Mouse (Mus musculus) adrenal gland, adult (tissue): ENCODE results near the gene Akt1s1.

Experiments used
- DNase-seq, 2 experiments: peaks; one replicate each; pipeline ENCODE4 v3.0.0; 2022 to 2023; ENCODE audit warnings: low spot score in 1 of 2; ENCODE audit not compliant: inconsistent age in 2 of 2

The Akt1s1 gene

DNA sequence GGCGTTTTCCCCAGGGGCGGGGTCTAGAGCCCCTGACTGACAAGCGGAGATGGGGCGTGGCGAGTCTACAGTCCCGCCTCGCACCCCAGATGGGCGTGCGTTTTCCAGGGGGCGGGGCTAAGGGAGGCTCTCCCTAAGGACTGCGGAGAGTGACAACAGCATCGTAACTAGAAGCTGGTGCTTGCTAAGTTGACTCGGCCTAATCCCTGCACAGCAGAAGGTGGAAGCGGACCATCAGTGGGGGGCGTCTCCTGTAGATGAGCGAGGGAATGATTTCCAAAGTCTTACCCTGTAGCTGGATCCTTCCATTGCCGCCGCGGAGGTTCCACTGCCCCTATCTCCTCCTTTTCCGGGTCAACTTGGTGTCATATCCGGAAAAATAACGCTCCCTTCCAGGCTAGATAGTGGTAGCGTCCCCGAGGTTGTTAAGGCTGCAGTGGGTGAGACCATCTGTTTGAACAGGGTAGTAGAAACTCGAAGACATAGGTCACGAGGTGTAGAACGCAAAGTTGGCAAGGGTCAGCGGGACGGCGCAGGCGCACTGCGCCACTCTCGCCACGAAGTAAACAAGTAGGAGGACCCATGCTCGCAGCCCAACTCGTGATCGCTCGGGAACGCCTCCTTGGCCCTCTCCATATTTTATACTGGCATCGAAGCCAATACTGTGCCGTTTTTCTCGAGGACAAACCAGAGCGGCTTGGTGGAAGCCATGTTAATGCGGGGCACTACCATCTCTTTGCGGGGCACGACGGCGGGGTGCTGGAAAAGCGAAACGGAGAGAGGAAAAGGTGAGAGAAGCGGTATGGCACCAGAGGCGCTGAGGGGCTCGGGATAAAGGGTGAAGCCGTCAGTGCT is at the start of gene Akt1s1, which contains the start of gene Tbc1d17:
Gene Akt1s1 (plus strand): TSS at position 431 of the 855 bp plus-strand sequence.
Gene Tbc1d17 (minus strand): TSS at position 519 of the 855 bp plus-strand sequence.
- DNase-seq: peak; percentile 100

DNA sequence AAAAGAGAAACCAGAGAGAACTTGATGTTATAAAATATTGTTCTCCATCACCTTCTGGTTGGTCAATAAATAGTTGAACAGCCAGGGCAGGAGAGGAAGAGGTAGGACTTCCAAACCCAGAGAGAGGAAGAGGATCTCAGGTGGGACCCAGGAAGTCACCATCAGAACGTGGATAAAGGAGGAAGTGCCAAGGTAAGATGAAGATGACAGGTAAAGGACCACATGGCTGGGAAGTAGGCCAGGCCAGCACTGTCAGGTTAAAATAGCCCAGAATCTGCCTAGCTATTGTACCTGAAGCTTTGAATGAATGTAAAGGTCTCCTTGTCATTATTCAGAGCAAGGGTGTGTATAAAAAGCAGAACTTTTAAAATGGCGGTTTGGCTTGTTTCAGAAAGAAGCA is 39.9 kb upstream of the Akt1s1 start:
- no peak for DNase-seq

DNA sequence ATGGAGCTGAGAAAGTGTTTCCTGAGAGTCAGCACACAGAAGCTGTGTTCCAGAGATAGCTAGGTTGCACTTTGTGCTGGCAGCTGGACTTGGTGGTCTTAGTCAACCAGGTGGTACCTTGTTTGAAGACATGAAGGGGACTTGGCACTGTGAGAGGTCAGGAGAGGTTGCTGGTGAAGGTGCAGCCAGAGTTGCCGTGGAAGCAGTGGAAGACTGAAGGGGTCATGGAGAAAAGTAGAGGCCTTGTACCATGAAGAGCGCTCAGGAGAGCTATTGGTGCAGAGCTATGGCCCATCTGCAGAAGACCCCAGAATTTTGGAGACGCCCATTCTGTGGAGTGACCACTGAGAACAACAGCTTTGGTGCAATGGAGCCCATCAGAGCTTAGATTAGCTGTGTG is 39.3 kb upstream of the Akt1s1 start:
- DNase-seq: no peak

DNA sequence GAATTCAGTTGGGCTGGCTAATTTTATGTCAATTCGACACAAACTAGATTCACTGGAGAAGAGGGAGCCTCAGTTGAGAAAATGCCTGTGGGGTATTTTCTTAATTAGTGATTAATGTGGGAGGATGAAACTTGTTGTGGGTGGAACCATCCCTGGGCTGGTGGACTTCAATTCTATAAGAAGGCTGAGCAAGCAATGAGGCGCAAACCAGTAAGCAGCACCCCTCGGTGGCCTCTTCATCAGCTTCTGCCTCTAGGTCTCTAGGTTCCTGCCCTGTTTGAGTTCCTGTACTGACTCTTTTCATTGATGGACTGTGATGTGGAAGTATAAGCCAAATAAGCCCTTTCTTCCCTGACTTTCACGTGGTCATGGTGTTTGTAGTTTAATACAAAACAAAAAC is 38.4 kb upstream of the Akt1s1 start:
- DNase-seq: no peak

DNA sequence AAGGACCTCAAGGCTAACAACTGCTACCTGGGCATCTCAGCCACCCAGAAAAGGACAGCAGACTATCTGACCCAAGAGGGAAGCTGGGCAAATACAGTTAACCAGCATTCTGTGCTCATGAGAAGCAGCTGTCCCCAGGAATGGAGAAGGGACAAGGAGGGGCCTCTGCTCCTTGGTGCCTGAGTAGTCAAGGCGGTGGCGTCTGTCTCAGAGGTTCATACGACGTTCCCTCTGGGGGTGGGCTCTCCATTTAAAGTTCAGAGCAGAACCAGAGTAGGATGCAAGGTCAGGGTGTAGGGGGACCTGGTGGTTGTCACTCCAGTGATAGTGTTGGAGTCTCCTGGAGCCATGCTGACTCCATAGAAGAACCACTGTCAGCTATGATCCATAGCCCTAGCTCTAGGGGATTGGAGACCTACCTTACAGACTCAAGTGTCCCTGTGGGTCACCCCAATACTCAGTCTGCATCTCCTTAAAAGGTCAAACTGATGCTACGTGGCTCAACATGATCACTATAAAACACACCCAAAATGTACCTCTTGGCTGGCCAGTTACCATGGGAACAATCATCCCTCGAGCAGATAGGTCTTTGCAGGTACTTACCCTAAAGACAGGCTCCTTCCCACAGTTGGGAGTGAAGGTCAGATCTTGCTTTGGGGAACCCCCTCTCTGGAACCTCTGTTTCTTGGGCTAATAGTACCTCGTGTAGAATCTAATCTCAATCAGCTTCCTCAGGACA is 37.8 kb upstream of the Akt1s1 start:
- DNase-seq: no peak

DNA sequence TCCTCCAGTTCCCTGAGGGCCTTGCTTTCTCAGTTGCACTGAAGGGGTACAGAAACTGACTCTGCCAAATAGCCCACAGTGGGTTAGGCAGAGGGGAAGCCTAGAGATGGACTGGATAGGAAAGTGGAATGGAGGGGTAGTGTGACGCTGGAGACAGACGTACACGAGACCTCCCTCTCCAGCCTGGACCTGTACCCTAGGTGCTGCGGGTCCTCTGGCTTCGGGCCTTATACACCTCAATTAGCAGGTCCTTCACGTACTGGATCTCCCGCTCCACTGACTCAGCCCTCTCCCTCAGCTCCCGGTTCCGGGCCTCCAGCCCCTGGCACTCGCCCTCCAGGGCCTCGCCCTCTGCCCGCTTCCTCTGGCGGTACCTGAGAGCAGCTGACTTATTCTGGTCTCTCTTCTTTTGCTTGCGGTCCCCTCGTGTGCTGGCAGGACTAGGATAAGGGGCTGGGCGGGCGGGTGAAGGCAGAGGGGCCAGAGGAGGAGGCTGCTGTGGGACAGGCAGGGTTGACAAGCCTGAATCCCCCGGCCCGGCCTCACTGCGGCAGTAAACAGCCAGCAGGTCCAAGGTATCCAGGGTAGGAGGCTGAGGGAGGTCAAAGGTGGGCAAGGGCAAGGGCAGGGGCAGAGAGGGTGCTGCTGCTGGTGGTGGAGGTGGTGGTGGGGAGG is 36.0 kb upstream of the Akt1s1 start:
- peak in 1 of 2 experiments; percentile 28 for DNase-seq

DNA sequence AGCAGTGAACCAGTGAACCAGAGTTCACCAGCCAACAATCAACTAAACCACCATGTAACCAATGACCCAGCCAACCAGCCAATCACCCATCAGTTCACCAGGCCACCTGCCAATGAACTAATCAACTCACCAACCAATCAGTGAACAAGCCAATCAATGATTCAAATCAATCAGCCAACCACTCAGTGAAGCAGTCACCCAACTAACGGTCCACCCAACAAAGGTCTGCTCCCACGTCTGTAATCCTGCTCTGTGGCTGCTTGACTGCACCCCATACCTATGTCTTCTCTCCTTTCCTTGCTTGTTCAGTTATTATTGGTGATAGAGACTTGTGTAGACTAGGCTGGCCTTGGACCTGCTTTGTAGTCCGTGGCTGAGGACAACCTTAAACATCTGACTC is 34.8 kb upstream of the Akt1s1 start:
- DNase-seq: no peak

DNA sequence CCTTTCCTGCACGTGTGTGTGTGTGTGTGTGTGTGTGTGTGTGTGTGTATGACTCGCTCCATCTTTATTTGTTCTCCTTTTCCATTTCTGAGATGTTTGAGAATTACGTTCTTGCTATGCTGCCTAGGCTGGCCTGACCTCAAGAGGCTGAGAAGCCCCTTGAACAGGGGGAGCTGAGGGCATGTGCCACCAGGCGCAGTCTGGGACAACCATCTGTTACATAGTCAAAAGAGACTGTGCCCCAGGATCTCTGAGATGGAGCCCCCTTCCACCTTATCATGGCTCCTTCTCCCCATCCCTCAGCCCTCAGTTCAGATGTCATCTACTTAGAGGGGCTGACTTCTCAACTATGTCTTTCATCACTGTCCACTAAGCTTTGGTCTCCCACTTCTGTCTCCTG is 34.4 kb upstream of the Akt1s1 start:
- DNase-seq: peak in 1 of 2 experiments; percentile 44

DNA sequence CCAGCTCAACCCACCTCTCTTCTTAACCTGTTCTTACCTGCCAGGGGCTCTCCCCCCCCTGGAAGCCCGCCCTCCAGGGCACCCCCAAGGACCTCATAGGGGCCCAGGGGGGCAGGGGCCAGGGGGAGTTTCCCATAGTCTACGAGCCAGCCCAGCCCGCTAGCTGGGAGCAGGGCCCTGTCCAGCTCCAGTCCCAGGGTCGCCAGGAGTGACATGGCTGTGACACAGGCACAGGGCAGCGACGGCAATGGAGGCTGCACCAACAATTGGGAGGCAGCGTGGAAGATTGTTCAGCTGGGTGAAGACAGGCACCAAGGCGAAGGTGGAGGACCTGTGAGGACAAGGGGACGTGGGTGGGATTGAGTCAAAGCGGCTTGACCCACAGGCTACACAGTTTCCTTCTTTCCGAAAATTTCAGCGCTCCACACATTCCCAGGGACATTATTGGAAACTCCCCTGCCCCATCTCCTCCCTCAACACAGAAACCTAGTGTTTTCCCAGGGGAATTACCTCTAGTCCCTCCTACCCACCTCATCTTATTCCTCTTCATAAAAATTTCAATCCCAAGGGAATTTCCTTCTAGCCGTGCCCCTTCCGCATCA is 33.7 kb upstream of the Akt1s1 start:
- DNase-seq: peak; percentile 65 to 72

DNA sequence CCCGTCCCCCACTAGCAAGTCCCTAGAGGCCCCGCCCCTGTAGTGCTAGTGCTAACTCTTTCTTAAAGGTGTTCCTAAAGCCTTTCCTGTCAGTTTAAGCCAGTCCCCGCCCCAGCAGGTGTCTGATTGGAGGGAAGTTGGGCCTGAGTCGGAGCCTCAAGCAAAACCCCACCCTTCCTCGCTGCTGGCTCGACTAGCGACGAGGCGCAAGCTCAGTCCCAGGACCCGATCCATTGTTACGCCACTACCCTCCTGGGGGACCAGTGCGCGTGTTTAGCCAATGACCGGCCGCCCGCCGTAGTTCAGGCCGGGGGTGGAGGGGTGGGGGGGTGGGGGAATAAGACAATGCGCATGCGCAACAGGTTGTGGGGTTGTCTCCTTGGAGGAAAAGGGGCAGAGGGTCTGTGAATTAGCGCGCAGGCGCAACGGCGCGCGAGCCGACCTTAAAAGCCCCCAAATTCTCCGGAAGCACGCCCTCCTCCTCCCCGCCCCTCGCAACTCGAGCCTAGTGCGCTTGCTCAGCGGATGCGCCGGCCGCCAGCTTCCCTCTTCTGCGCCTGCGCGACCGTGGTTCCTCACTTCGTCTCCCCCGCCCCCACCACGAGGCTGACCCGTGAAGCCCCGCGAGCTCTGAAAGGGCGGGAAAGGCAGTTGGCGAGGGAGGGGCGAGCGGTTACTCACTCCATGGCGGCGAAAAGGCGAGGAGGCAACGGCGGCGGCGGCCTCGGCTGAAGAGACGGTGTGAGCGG is 32.9 kb upstream of the Akt1s1 start, which contains the start of the genes Nup62 and Il4i1:
Gene Nup62 (plus strand): TSS at position 368 of the 749 bp plus-strand sequence.
Gene Il4i1 (plus strand): TSS at position 667 of the 749 bp plus-strand sequence.
- peak; percentile 99 for DNase-seq

DNA sequence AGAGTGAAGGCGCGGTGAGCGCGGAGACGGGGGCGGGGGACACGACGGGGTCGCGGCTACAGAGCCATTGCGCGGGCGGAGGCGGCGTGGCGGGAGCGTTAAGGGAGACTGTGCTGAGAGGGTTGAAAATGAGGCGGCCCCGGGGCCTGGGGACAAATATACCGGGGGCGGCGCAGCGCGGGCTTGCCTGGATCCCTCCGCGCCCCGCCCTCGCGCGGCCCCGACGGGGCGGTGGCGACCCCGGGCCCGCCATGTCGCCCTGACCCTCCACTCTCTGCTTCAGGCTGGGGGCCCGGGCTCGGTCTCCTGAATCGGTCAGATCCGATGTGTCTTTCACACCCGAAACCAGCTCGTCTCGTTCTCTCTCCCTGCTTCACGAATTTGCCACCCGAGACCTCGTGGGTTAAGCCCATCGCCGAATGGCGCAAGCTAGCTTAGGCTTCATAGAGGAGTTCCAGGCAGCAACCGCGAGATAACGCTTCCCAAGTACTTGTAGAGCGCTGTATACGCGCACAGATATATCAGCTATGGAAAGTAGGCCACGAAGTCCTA is 32.2 kb upstream of the Akt1s1 start, which contains the start of gene Atf5:
Gene Atf5 (minus strand): TSS at position 189 of the 552 bp plus-strand sequence.
- peak in 1 of 2 experiments; percentile 91 for DNase-seq

DNA sequence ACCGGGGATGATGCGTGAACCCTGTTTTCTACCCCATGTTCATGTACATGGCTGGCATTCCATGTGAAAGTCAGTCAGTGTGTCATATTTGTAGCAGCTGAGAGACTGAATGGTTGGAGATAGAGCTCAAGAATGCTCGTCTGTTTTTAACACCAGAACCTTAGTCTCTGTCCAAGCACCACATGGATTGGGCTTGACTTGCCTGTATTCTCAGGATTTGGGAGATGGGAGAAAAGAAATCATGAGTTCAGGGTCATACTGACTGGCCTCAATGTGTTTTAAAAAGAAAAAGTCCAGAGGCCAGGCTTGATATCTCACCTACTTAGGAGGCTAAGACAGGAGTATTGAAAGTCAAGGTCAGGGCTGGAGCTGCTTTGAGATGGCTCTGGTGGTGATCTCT is 31.4 kb upstream of the Akt1s1 start:
- peak in 1 of 2 experiments; percentile 64 for DNase-seq

DNA sequence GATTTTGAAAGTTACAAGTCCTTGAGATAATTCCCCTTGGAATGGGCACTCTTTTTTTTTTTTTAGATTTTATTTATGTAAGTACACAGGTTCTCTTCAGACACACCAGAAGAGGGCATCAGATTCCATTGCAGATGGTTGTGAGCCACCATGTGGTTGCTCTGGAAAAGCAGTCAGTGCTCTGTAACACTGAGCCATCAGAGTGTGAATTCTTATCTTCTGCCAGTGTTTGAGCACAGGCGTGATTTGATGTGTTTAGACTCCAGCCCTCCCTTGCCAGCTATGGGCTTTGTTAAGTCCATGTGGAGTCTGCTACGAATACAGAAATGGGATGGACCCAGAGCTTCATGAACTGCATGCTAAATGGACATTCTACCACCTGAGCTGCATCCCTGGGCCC is 30.6 kb upstream of the Akt1s1 start:
- no peak for DNase-seq

DNA sequence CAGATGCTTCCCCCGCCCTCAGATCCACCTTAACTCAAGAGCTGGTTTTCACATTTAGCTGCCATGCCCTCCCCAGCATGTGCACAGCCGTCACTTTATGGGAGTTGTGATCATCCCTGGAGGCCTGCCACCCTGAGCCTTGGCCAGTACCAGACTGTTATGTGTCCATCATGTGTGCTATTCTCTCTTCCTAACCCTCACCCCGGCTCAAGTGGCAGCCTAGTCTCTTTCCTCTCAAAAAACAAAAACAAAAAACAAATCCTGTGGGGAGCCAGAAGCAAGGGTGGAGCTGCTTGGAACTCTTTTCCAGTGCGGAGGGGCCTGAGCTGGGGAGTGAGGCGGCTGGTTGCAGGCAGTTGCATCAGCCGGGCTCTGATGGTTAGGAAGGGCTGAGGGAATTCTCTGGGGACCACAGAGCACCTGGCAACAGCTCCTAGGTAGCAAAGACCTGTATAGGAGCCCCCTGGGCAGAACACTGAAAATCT is 30.0 kb upstream of the Akt1s1 start:
- DNase-seq: peak in 1 of 2 experiments; percentile 84

DNA sequence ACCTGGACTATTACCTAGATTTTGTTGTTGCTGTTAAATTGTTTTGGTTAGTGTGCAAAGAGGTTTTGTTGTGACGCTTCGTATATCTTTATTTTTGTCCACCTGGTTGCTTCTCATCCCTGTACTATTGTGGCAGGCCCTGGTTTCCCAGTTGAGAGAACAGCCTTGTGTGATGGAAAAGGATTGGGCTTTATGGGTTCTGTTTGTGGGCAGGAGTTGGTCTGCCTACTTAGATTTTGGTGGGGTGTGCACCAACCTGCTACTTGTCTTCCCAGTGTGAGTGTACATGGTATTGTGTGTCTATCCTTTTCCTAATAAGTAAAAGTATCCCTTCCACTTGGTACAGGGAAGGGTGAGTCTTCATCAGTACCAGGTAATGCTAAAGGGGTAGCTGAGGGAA is 29.4 kb upstream of the Akt1s1 start:
- DNase-seq: no peak

DNA sequence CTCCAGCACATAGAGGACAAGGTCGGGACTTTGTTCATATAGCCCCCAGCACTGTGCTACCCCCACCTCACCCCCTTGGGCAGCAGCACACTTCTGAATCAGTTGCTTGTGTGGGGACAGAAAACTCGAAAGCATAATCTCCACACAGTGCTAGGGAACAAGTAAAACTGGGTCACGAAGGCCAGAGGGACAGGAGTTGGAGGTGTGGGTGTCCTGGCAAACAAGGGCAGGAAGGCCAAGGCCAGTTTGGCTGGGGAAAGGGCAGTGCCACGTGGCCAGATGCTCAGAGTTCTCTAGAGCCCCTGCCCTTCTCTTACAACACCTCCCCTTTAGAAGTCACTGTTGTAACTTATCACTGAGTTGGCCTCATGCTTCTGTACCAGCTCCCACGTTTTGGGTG is 28.9 kb upstream of the Akt1s1 start:
- DNase-seq: peak in 1 of 2 experiments; percentile 79

DNA sequence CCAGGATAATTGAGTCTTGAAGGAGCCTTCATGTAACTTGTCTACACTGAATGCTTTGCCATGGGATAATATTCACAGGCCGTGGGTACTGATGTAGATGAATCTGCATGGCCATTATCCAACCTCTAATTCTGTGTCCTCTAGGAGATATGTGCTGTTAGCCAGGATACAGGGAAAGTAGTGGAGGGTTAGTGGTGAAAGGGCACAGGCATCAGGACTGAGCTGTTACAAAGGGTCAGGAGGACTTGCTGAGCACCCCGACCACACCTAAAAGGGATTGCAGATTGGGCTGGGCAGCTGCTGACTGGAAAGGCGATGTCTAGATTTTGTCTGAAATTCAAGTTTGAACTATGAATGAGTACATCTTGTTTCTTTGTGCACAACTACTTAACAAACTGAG is 28.3 kb upstream of the Akt1s1 start:
- no peak for DNase-seq

DNA sequence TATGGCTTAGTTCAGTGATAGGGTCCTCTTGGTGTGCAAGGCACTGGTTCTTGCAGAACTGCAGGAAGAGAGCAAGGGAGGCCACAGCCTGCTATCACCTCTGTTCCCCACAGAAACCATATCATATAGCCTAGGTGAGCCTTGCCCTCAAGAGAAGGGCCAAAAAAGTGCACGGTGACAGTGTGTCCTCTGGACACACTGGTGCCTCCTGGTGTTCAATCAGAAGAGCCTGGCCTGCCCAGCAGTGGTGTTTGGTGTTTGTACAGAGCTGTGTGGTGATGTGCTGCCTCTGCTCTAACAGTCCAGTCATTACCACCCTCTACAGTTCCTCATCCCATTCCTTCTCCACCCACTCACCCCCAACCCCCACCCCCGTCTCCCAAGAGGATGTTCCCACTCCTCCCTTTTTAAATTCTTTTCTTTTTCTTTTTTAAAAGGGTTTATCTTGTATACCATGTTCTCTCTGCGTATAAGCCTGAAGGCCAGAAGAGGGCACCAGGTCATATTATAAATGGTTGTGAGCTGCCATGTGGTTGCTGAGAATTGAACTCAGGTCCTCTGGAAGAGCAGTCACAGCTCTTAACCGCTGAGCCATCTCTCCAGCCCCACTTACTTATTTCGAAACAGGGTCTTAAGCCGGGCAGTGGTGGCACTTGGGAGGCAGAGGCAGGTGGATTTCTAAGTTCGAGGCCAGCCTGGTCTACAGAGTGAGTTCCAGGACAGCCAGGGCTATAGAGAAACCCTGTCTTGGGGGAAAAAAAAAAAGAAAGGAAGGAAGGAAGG is 26.9 kb upstream of the Akt1s1 start:
- DNase-seq: no peak

DNA sequence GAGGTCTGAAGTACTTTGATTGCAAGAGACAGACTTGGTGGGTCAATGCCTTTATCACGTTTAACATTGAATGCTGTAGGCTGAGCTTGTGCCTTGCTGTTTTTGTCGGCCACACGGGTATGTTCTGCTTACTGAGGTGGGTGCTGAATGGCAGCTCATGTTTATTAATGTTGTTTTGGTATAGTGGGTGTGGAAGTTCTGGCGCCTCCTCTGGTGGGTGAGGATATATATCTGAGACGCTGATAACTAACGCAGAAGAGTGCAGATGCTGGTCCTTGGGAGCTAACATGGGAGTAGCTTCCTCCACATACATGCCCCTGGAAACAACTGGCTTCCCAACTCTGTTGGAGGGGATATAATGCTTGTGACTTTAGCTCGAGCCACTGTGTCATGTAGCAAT is 25.4 kb upstream of the Akt1s1 start:
- DNase-seq: no peak
